8 mouse cellular contexts compared by ENCODE assay signal in genomic region chr12:103367620-103368325, GRCm38 (mm10). TPM values are rescaled to one million over a fixed set of nuclear protein-coding genes. Genes with fewer than 3 reads are reported as not detected.
DNase-seq lines count a peak whose midpoint lies in the region; ATAC-seq and TF ChIP-seq lines count a peak whose summit lies in the region.

No protein-coding gene starts in this region.

- ATAC-seq in intestine, postnatal 0 days: no peak
- no peak for ATAC-seq in limb, embryonic 15.5 days (ENCODE audit: insufficient number of reproducible peaks, low FRiP score, low TSS enrichment, low read depth)
- peak; percentile 75 for ATAC-seq in midbrain, embryonic 16.5 days
- ATAC-seq in stomach, embryonic 15.5 days (ENCODE audit: insufficient read depth, low FRiP score, low read depth): no peak

- H3K27ac ChIP-seq in embryonic facial prominence, embryonic 10.5 days (replicated peaks): no peak overlapping the region; the same call in 1 of the 2 replicates
- H3K27ac ChIP-seq in intestine, postnatal 0 days (ENCODE audit: low read depth, low read length): no peak overlapping the region
- no peak overlapping the region for H3K27ac ChIP-seq in limb, embryonic 15.5 days
- H3K27ac ChIP-seq in midbrain, embryonic 16.5 days (ENCODE audit: low read length): no peak overlapping the region
- H3K27ac ChIP-seq in stomach, embryonic 15.5 days: no peak overlapping the region

- H3K9ac ChIP-seq in intestine, postnatal 0 days (ENCODE audit: low read depth, low read length): no peak overlapping the region
- H3K9ac ChIP-seq in limb, embryonic 15.5 days: no peak overlapping the region
- no peak overlapping the region for H3K9ac ChIP-seq in midbrain, embryonic 16.5 days (ENCODE audit: low read depth, low read length)
- no peak overlapping the region for H3K9ac ChIP-seq in stomach, embryonic 15.5 days

- WGBS in embryonic facial prominence, embryonic 10.5 days: 19% methylated on average over 18 of the region's 18 CpGs
- 16% methylated on average over 18 of the region's 18 CpGs for WGBS in intestine, postnatal 0 days
- 14% methylated on average over 18 of the region's 18 CpGs for WGBS in limb, embryonic 15.5 days
- WGBS in midbrain, embryonic 16.5 days: 16% methylated on average over 18 of the region's 18 CpGs
- 15% methylated on average over 18 of the region's 18 CpGs for WGBS in stomach, embryonic 15.5 days

- peaks cover 7% of the 10 kb centered on the region for H3K4me1 ChIP-seq in embryonic facial prominence, embryonic 10.5 days
- no peaks in the 10 kb centered on the region for H3K4me1 ChIP-seq in intestine, postnatal 0 days (replicated peaks; ENCODE audit: control insufficient read depth, insufficient read depth, low read length)
- no peaks in the 10 kb centered on the region for H3K4me1 ChIP-seq in limb, embryonic 15.5 days
- no peaks in the 10 kb centered on the region for H3K4me1 ChIP-seq in midbrain, embryonic 16.5 days (ENCODE audit: control insufficient read depth, insufficient read depth, low read length)
- H3K4me1 ChIP-seq in stomach, embryonic 15.5 days: peaks cover 6% of the 10 kb centered on the region; the same call in 1 of the 2 replicates

- H3K4me3 ChIP-seq in embryonic facial prominence, embryonic 10.5 days: no peak overlapping the region
- H3K4me3 ChIP-seq in intestine, postnatal 0 days (ENCODE audit: low read depth, low read length): no peak overlapping the region
- no peak overlapping the region for H3K4me3 ChIP-seq in limb, embryonic 15.5 days
- no peak overlapping the region for H3K4me3 ChIP-seq in midbrain, embryonic 16.5 days (ENCODE audit: low read depth, low read length)
- no peak overlapping the region for H3K4me3 ChIP-seq in stomach, embryonic 15.5 days (replicated peaks)

- DNase-seq in right cerebral cortex, adult 18-20 months: peak; percentile 70
- no peak for DNase-seq in right cerebral cortex, postnatal 36 days (ENCODE audit: low spot score in 2 of 2)
- DNase-seq in embryonic facial prominence, embryonic 10.5 days (ENCODE audit: low spot score): peak; percentile 87
- DNase-seq in heart, adult 18-20 months: peak; percentile 73 to 91

- peak; percentile 85 for TF ChIP-seq CTCF in intestine, postnatal 0 days (IDR thresholded peaks at IDR 0.05; ENCODE audit: low read depth)

- no peaks in the 10 kb centered on the region for H3K9me3 ChIP-seq in embryonic facial prominence, embryonic 10.5 days
- no peaks in the 10 kb centered on the region for H3K9me3 ChIP-seq in intestine, postnatal 0 days (ENCODE audit: control insufficient read depth)
- no peaks in the 10 kb centered on the region for H3K9me3 ChIP-seq in limb, embryonic 15.5 days
- no peaks in the 10 kb centered on the region for H3K9me3 ChIP-seq in midbrain, embryonic 16.5 days (replicated peaks; ENCODE audit: control insufficient read depth, low read length, poor library complexity, severe bottlenecking)
- H3K9me3 ChIP-seq in stomach, embryonic 15.5 days: no peaks in the 10 kb centered on the region

- H3K36me3 ChIP-seq in embryonic facial prominence, embryonic 10.5 days (replicated peaks): no peaks in the 10 kb centered on the region
- H3K36me3 ChIP-seq in intestine, postnatal 0 days (ENCODE audit: control insufficient read depth, insufficient read depth): no peaks in the 10 kb centered on the region
- no peaks in the 10 kb centered on the region for H3K36me3 ChIP-seq in limb, embryonic 15.5 days
- H3K36me3 ChIP-seq in midbrain, embryonic 16.5 days (ENCODE audit: control insufficient read depth, insufficient read depth, low read length): no peaks in the 10 kb centered on the region
- no peaks in the 10 kb centered on the region for H3K36me3 ChIP-seq in stomach, embryonic 15.5 days

- H3K4me2 ChIP-seq in intestine, postnatal 0 days (replicated peaks; ENCODE audit: low read depth): peak overlapping the region; percentile 41; the same call in 1 of the 2 replicates
- peak overlapping the region; percentile 31 for H3K4me2 ChIP-seq in limb, embryonic 15.5 days
- peak overlapping the region; percentile 0; the same call in 1 of the 2 replicates for H3K4me2 ChIP-seq in midbrain, embryonic 16.5 days (ENCODE audit: low read length)
- H3K4me2 ChIP-seq in stomach, embryonic 15.5 days: peak overlapping the region; percentile 40

- peaks cover 10% of the 10 kb centered on the region for H3K27me3 ChIP-seq in embryonic facial prominence, embryonic 10.5 days (replicated peaks; ENCODE audit: low read depth, poor library complexity, severe bottlenecking)
- H3K27me3 ChIP-seq in intestine, postnatal 0 days (replicated peaks; ENCODE audit: control insufficient read depth, insufficient read depth, low read length): no peaks in the 10 kb centered on the region
- no peaks in the 10 kb centered on the region for H3K27me3 ChIP-seq in limb, embryonic 15.5 days
- H3K27me3 ChIP-seq in midbrain, embryonic 16.5 days (ENCODE audit: control insufficient read depth, insufficient read depth, low read depth, low read length): no peaks in the 10 kb centered on the region
- no peaks in the 10 kb centered on the region for H3K27me3 ChIP-seq in stomach, embryonic 15.5 days (replicated peaks)

RNA-seq across cellular contexts. Expression of gene Asb2, which starts 12.0 kb away (rescaled TPM):
- 0.51 and 0.75 TPM in 2 replicates for polyA plus RNA-seq in embryonic facial prominence, embryonic 10.5 days (2016; fragmentation: Nextera tagmentation; extraction: Ambion mirVana)
- 100 to 1,000 TPM; 561 to 602 TPM for total RNA-seq in heart, adult 18-20 months (2021)
- 15.1 and 18.5 TPM in 2 replicates for polyA plus RNA-seq in intestine, postnatal 0 days (2015; fragmentation: Nextera tagmentation; extraction: Ambion mirVana)
- polyA plus RNA-seq in limb, embryonic 15.5 days (2015; fragmentation: Nextera tagmentation; extraction: Ambion mirVana): 5.9 and 18.6 TPM in 2 replicates
- polyA plus RNA-seq in midbrain, embryonic 16.5 days (2015; fragmentation: Nextera tagmentation; extraction: Ambion mirVana): 0.80 and 0.82 TPM in 2 replicates
- 16.7 and 18.7 TPM in 2 replicates for polyA plus RNA-seq in stomach, embryonic 15.5 days (2015; fragmentation: Nextera tagmentation; extraction: Ambion mirVana)

RNA-seq across cellular contexts. Expression of gene Otub2, which starts 20.7 kb away (rescaled TPM):
- 8.7 and 12.2 TPM in 2 replicates for polyA plus RNA-seq in embryonic facial prominence, embryonic 10.5 days (2016; fragmentation: Nextera tagmentation; extraction: Ambion mirVana)
- total RNA-seq in heart, adult 18-20 months (2021): 1 to 10 TPM; 3.4 to 3.9 TPM
- 1.8 and 2.3 TPM in 2 replicates for polyA plus RNA-seq in intestine, postnatal 0 days (2015; fragmentation: Nextera tagmentation; extraction: Ambion mirVana)
- polyA plus RNA-seq in limb, embryonic 15.5 days (2015; fragmentation: Nextera tagmentation; extraction: Ambion mirVana): 9.8 and 10.8 TPM in 2 replicates
- polyA plus RNA-seq in midbrain, embryonic 16.5 days (2015; fragmentation: Nextera tagmentation; extraction: Ambion mirVana): 23.5 and 24.4 TPM in 2 replicates
- polyA plus RNA-seq in stomach, embryonic 15.5 days (2015; fragmentation: Nextera tagmentation; extraction: Ambion mirVana): 7.3 and 9.2 TPM in 2 replicates

RNA-seq across cellular contexts. Expression of gene 9330161L09Rik, which starts 39.8 kb away (rescaled TPM):
- polyA plus RNA-seq in embryonic facial prominence, embryonic 10.5 days (2016; fragmentation: Nextera tagmentation; extraction: Ambion mirVana): 0.35 and 0.60 TPM in 2 replicates
- 1 to 10 TPM; 1.2 to 1.6 TPM for total RNA-seq in heart, adult 18-20 months (2021)
- 0.35 TPM in 1 of 2 replicates, not detected in the other for polyA plus RNA-seq in intestine, postnatal 0 days (2015; fragmentation: Nextera tagmentation; extraction: Ambion mirVana)
- 0.29 and 0.30 TPM in 2 replicates for polyA plus RNA-seq in limb, embryonic 15.5 days (2015; fragmentation: Nextera tagmentation; extraction: Ambion mirVana)
- 1.2 and 1.4 TPM in 2 replicates for polyA plus RNA-seq in midbrain, embryonic 16.5 days (2015; fragmentation: Nextera tagmentation; extraction: Ambion mirVana)
- polyA plus RNA-seq in stomach, embryonic 15.5 days (2015; fragmentation: Nextera tagmentation; extraction: Ambion mirVana): 0.18 and 0.49 TPM in 2 replicates

RNA-seq across cellular contexts. Expression of gene Fam181a, which starts 57.0 kb away (rescaled TPM):
- polyA plus RNA-seq in embryonic facial prominence, embryonic 10.5 days (2016; fragmentation: Nextera tagmentation; extraction: Ambion mirVana): 3.6 and 9.3 TPM in 2 replicates
- total RNA-seq in heart, adult 18-20 months (2021): not detected
- polyA plus RNA-seq in intestine, postnatal 0 days (2015; fragmentation: Nextera tagmentation; extraction: Ambion mirVana): not detected in 2 replicates
- not detected in 2 replicates for polyA plus RNA-seq in limb, embryonic 15.5 days (2015; fragmentation: Nextera tagmentation; extraction: Ambion mirVana)
- 5.3 and 7.7 TPM in 2 replicates for polyA plus RNA-seq in midbrain, embryonic 16.5 days (2015; fragmentation: Nextera tagmentation; extraction: Ambion mirVana)
- polyA plus RNA-seq in stomach, embryonic 15.5 days (2015; fragmentation: Nextera tagmentation; extraction: Ambion mirVana): not detected in 2 replicates

RNA-seq across cellular contexts. Expression of gene Ddx24, which starts 57.9 kb away (rescaled TPM):
- polyA plus RNA-seq in embryonic facial prominence, embryonic 10.5 days (2016; fragmentation: Nextera tagmentation; extraction: Ambion mirVana): 97.1 and 106 TPM in 2 replicates
- 10 to 100 TPM; 88.3 to 91.5 TPM for total RNA-seq in heart, adult 18-20 months (2021)
- 84.6 and 106 TPM in 2 replicates for polyA plus RNA-seq in intestine, postnatal 0 days (2015; fragmentation: Nextera tagmentation; extraction: Ambion mirVana)
- 91.4 and 94.7 TPM in 2 replicates for polyA plus RNA-seq in limb, embryonic 15.5 days (2015; fragmentation: Nextera tagmentation; extraction: Ambion mirVana)
- polyA plus RNA-seq in midbrain, embryonic 16.5 days (2015; fragmentation: Nextera tagmentation; extraction: Ambion mirVana): 150 and 155 TPM in 2 replicates
- polyA plus RNA-seq in stomach, embryonic 15.5 days (2015; fragmentation: Nextera tagmentation; extraction: Ambion mirVana): 91.9 and 105 TPM in 2 replicates

Comparison
In these comparisons a context has a peak if more than half of its experiments do, and no peak if none do; other contexts are left out.
1. DNase-seq: peak in right cerebral cortex, adult 18-20 months (single experiment), embryonic facial prominence, embryonic 10.5 days (single experiment) and heart, adult 18-20 months (2 of 2); none in right cerebral cortex, postnatal 36 days (0 of 2).
2. Peak in every context shown above with its lines, with median percentiles within 50 percentile points of each other: H3K4me2 ChIP-seq.